Mouse (Mus musculus) megakaryocyte progenitor cell, adult 5-6 weeks (primary cell): Measurements from ENCODE around the gene Uqcr11. TPM values are rescaled to one million over a fixed set of nuclear protein-coding genes. Genes with fewer than 3 reads are reported as not detected.

ENCODE experiments used
- ATAC-seq: replicated peaks from 2 replicates; pipeline ENCODE4 v1.8.0; 2016; ENCODE audit warnings: mild to moderate bottlenecking, moderate TSS enrichment, inconsistent platforms; ENCODE audit not compliant: poor library complexity
- total RNA-seq, 2 experiments: library from RNA; stranded (forward) in 1 of 2; stranded (reverse) in 1 of 2; fragments of 157-497, 149-512 nt in 1 of 2; fragments of 200-1000 nt in 1 of 2; gene quantifications; 2 replicates each; pipeline versions ENCODE4 v1.2.3 to v1.2.4; 2015 to 2017

Uqcr11 gene
- total RNA-seq, 2 experiments from 2014 or later, result 210 to 263 TPM

- ATAC-seq, result no peak
These were observed 28.9 kb downstream of the Uqcr11 start for GRCm38 (mm10) chr10:80377716-80378115.

GRCm38 (mm10) chr10:80376160-80376559, 30.5 kb downstream of the Uqcr11 start:
- ATAC-seq, result peak; percentile 95

- ATAC-seq, result peak; percentile 80
These were observed 32.6 kb downstream of the Uqcr11 start for GRCm38 (mm10) chr10:80374063-80374462.

- ATAC-seq, result no peak
These were observed 33.9 kb downstream of the Uqcr11 start for GRCm38 (mm10) chr10:80372706-80373105.

GRCm38 (mm10) chr10:80371983-80372382, 34.6 kb downstream of the Uqcr11 start:
- ATAC-seq, result no peak

DNA sequence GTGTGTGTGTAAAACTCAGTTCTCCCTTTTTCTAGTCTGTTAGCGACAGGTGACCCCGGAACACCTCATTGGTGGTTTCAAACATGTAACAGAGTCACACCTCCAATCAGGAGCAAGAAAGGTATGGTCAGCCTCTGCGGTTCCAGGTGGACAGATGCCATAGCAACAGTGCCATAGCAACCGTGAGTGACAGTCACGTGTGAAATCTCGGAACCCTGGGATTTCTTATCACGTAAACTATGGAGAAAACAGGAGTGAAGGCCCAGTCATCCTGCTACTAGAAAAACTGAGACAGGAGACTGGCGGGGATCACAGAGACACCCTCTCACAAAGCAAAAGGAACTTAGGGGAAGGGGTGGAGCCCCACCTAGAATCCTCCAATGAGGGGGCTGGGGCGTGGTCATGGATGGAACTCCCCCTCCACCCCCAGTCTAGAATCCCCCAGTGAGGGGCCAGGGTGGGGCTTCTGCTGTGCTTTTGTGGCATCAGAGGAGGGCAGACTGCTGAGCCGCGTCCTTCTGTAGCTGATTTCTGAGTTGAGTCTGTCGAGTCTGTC, 35.1 kb downstream of the Uqcr11 start:
- ATAC-seq, result no peak

- ATAC-seq, result peak; percentile 42
These were observed 36.5 kb downstream of the Uqcr11 start for GRCm38 (mm10) chr10:80369995-80370747.

- ATAC-seq, result peak; percentile 50
These were observed 38.2 kb downstream of the Uqcr11 start for GRCm38 (mm10) chr10:80368392-80368791.

DNA sequence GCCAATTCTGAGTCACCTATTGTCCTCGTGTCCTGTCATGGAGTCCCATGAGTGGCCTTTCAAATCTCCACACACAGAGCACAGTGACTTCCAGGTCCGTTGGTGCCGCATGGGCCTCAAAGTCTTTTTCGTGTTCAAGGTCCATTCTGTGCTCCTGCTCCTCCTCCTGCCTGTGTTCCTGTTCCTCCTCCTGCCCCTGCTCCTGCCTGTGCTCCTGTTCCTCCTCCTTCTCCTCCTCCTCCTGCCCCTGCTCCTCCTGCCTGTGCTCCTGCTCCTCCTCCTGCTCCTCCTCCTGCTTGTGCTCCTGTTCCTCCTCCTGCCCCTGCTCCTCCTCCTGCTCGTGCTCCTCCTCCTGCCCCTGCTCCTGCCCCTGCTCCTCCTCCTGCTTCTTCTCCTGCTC, 38.7 kb downstream of the Uqcr11 start:
- peak; percentile 47; the same call in 1 of the 2 replicates for ATAC-seq

DNA sequence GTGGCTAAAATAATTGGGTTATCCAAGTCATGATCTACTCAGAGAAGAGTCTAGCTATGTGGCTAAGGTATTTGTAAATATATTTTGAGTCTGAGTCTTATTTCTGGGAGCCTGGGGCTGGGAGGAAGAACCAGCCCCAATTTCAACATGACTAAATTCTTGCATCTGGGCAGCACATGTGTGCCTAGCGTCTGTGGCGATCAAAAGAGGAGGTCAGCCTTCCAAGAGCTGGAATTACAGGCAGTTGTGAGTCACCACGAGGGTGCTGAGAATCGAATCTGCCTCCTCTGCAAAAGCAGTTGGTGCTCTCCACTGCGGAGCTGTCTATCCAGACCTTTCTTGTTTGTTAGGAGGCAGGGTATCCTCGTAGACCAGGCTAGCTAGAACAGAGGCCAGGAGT, 40.9 kb downstream of the Uqcr11 start:
- no peak for ATAC-seq

DNA sequence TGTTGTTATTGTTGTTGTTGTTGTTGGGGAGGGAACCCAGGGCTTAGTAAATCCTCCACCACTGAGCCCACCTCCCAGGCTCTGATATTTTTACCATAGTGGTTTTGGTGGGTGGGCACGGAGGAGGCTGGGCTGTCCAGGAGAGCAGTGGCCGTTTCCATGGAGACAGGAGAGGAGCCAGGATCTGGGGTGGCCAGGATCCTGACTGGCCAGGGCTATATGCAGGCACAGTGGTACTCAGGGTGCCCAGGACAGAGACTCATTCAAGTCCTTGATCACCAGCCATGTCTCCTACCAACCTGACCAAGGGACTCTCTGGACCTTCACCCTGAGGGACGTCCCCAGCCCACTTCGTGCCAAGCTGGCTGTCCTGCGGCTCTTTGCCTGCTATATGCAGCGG, 42.9 kb downstream of the Uqcr11 start:
- ATAC-seq, result no peak

DNA sequence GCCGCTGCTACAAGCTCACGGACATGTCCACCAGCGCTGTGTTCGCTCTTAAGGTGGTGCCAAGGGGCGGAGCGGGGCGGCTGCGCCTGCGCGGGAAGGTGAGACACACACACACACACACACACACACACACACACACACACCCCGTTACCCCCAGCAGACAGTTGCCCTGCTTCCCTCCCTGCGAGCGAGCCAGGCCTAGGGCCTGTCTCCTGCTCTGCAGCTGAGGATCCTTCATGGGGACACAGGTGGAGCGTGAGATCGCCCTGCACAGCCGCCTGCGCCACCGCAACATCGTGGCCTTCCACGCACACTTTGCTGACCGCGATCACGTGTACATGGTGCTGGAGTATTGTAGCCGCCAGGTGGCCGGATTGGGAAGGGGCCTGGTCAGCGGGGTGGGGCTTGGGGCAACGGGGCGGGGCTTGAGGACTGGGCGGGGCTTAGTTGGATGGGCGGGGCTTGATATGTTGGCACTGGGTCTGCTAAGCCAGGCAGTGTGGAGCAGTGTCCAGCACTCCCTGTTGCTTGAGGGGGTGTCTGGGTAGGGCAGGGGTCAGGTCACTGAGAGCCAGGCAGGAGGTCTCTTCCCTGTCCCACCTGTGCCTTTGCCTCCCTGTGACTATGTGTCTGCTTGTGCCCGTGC, 48.5 kb downstream of the Uqcr11 start:
- ATAC-seq, result peak; percentile 32

GRCm38 (mm10) chr10:80357336-80357735, 49.3 kb downstream of the Uqcr11 start:
- ATAC-seq, result no peak

GRCm38 (mm10) chr10:80356737-80357136, 49.9 kb downstream of the Uqcr11 start:
- ATAC-seq, result no peak

DNA sequence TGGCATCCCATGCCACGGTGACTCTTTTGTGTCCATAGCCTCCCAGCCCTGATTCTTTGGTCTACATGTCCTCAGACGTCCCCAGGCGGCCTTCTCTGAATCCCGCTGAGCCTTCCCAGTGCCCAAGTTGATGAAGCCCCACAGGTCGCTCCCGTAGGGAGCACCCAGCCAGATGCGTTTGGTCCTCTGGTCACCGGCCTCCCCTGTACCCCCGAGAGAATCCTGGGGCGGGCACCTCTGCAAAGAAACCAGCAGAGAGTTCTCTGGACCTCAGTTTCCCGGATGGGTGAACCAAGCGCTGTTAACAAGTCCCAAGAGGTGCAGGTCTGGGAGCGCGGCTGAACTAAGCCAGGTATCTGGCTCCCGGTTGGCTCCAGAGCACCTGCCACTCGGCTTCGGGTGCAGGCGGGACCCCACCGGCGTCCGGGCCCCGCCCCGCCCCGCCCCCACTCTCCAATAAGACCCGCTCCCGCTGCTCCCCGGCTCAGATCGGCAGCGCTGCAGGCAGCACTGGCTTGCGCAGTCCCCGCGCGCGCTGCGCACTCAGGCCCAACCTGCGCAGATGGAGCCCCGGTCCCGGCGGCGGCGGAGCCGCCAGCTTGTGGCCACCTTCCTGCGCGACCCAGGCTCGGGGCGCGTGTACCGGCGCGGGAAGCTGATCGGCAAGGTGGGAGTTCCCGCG, 50.5 kb downstream of the Uqcr11 start, which contains the start of gene Plk5:
Plk5 (plus strand) TSS at position 459 of the 682 bp plus-strand sequence.
- no peak for ATAC-seq

DNA sequence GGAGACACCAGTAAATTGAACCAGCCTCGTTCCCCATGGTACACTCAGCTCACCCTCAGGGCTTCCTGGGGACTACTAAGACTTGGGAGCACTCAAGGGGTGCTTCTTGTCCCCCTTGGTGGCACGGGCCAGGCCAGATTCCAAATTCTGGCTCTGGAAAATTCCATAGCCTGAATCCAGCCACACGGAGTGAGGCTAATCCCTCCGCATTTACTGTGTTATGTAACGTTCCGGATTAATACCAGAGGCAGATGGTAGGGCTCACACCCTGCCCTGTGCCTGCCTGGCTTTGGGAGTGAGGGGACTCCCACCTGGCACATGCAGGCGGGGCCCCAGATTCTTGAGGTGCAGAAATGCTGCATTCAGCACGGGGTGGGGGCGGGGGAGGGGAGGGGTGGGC, 51.2 kb downstream of the Uqcr11 start:
- ATAC-seq, result no peak

Other genes with a start within 250 kb of the Uqcr11 start
- gene Cirbp, start 240.8 kb downstream of the Uqcr11 start, total RNA-seq (2015), result 16.1 and 18.4 TPM in 2 replicates
- 35.4 and 60.4 TPM in 2 replicates for gene Cirbp, start 240.8 kb downstream of the Uqcr11 start, total RNA-seq (2017)
- gene 1600002K03Rik, start 233.9 kb downstream of the Uqcr11 start, total RNA-seq (2015), result 17.2 and 18.2 TPM in 2 replicates
- 13.4 and 13.5 TPM in 2 replicates for gene 1600002K03Rik, start 233.9 kb downstream of the Uqcr11 start, total RNA-seq (2017)
- gene Efna2, start 227.3 kb downstream of the Uqcr11 start, total RNA-seq (2015), result 0.54 TPM in 1 of 2 replicates, not detected in the other
- 0.37 TPM in 1 of 2 replicates, not detected in the other for gene Efna2, start 227.3 kb downstream of the Uqcr11 start, total RNA-seq (2017)
- 27.6 and 30.9 TPM in 2 replicates for gene Mum1, start 180.4 kb downstream of the Uqcr11 start, total RNA-seq (2015)
- gene Mum1, start 180.4 kb downstream of the Uqcr11 start, total RNA-seq (2017), result 28.9 and 30.0 TPM in 2 replicates
- 138 and 162 TPM in 2 replicates for gene Ndufs7, start 157.7 kb downstream of the Uqcr11 start, total RNA-seq (2015)
- gene Ndufs7, start 157.7 kb downstream of the Uqcr11 start, total RNA-seq (2017), result 106 and 135 TPM in 2 replicates
- gene Gamt, start 145.8 kb downstream of the Uqcr11 start, total RNA-seq (2015), result 3.2 and 3.7 TPM in 2 replicates
- gene Gamt, start 145.8 kb downstream of the Uqcr11 start, total RNA-seq (2017), result 2.5 and 7.4 TPM in 2 replicates
- 55.4 and 61.6 TPM in 2 replicates for gene Dazap1, start 145.3 kb downstream of the Uqcr11 start, total RNA-seq (2015)
- 231 and 302 TPM in 2 replicates for gene Dazap1, start 145.3 kb downstream of the Uqcr11 start, total RNA-seq (2017)
- gene Rps15, start 114.4 kb downstream of the Uqcr11 start, total RNA-seq (2015), result 2,196 and 2,314 TPM in 2 replicates
- 2,623 and 2,987 TPM in 2 replicates for gene Rps15, start 114.4 kb downstream of the Uqcr11 start, total RNA-seq (2017)
- gene Apc2, start 110.9 kb downstream of the Uqcr11 start, total RNA-seq (2015), result not detected in 2 replicates
- 0.03 TPM in 1 of 2 replicates, not detected in the other for gene Apc2, start 110.9 kb downstream of the Uqcr11 start, total RNA-seq (2017)
- gene 2310011J03Rik, start 86.3 kb downstream of the Uqcr11 start, total RNA-seq (2015), result 22.9 and 24.2 TPM in 2 replicates
- 15.7 and 16.8 TPM in 2 replicates for gene 2310011J03Rik, start 86.3 kb downstream of the Uqcr11 start, total RNA-seq (2017)
- 5.3 and 7.0 TPM in 2 replicates for gene Pcsk4, start 77.3 kb downstream of the Uqcr11 start, total RNA-seq (2015)
- gene Pcsk4, start 77.3 kb downstream of the Uqcr11 start, total RNA-seq (2017), result 0.67 and 1.8 TPM in 2 replicates
- 2.7 and 3.8 TPM in 2 replicates for gene Reep6, start 76.9 kb downstream of the Uqcr11 start, total RNA-seq (2015)
- 1.2 and 1.5 TPM in 2 replicates for gene Reep6, start 76.9 kb downstream of the Uqcr11 start, total RNA-seq (2017)
- 0.15 and 0.25 TPM in 2 replicates for gene Adamtsl5, start 58.4 kb downstream of the Uqcr11 start, total RNA-seq (2015)
- gene Adamtsl5, start 58.4 kb downstream of the Uqcr11 start, total RNA-seq (2017), result 0.20 and 0.46 TPM in 2 replicates
- not detected in 2 replicates for gene Plk5, start 50.4 kb downstream of the Uqcr11 start, total RNA-seq (2015)
- not detected in 2 replicates for gene Plk5, start 50.4 kb downstream of the Uqcr11 start, total RNA-seq (2017)
- gene Mex3d, start 19.2 kb downstream of the Uqcr11 start, total RNA-seq (2015), result 1.9 and 4.3 TPM in 2 replicates
- 2.7 and 7.9 TPM in 2 replicates for gene Mex3d, start 19.2 kb downstream of the Uqcr11 start, total RNA-seq (2017)
- 91.1 and 96.6 TPM in 2 replicates for gene Mbd3, start 7.3 kb downstream of the Uqcr11 start, total RNA-seq (2015)
- 82.8 and 90.8 TPM in 2 replicates for gene Mbd3, start 7.3 kb downstream of the Uqcr11 start, total RNA-seq (2017)
- 29.9 and 35.3 TPM in 2 replicates for gene Tcf3, start 26.8 kb upstream of the Uqcr11 start, total RNA-seq (2015)
- gene Tcf3, start 26.8 kb upstream of the Uqcr11 start, total RNA-seq (2017), result 33.5 and 51.0 TPM in 2 replicates
- not detected in 2 replicates for gene Onecut3, start 88.0 kb upstream of the Uqcr11 start, total RNA-seq (2015)
- gene Onecut3, start 88.0 kb upstream of the Uqcr11 start, total RNA-seq (2017), result not detected in 2 replicates
- gene Atp8b3, start 132.3 kb upstream of the Uqcr11 start, total RNA-seq (2015), result not detected in 2 replicates
- not detected in 2 replicates for gene Atp8b3, start 132.3 kb upstream of the Uqcr11 start, total RNA-seq (2017)
- gene Rexo1, start 154.7 kb upstream of the Uqcr11 start, total RNA-seq (2015), result 34.1 and 35.2 TPM in 2 replicates
- 17.1 and 19.2 TPM in 2 replicates for gene Rexo1, start 154.7 kb upstream of the Uqcr11 start, total RNA-seq (2017)
- 5.3 and 5.4 TPM in 2 replicates for gene Klf16, start 170.5 kb upstream of the Uqcr11 start, total RNA-seq (2015)
- gene Klf16, start 170.5 kb upstream of the Uqcr11 start, total RNA-seq (2017), result 4.3 and 6.0 TPM in 2 replicates
- gene Abhd17a, start 183.5 kb upstream of the Uqcr11 start, total RNA-seq (2015), result 59.7 and 79.8 TPM in 2 replicates
- 20.5 and 29.4 TPM in 2 replicates for gene Abhd17a, start 183.5 kb upstream of the Uqcr11 start, total RNA-seq (2017)
- gene Scamp4, start 196.0 kb upstream of the Uqcr11 start, total RNA-seq (2015), result 25.9 and 27.2 TPM in 2 replicates
- gene Scamp4, start 196.0 kb upstream of the Uqcr11 start, total RNA-seq (2017), result 11.2 and 15.9 TPM in 2 replicates
- 0.57 and 0.81 TPM in 2 replicates for gene Adat3, start 196.1 kb upstream of the Uqcr11 start, total RNA-seq (2015)
- 0.08 TPM in 1 of 2 replicates, not detected in the other for gene Adat3, start 196.1 kb upstream of the Uqcr11 start, total RNA-seq (2017)
- 0.17 and 0.57 TPM in 2 replicates for gene Gm49322, start 199.2 kb upstream of the Uqcr11 start, total RNA-seq (2015)
- 0.61 TPM in 1 of 2 replicates, not detected in the other for gene Gm49322, start 199.2 kb upstream of the Uqcr11 start, total RNA-seq (2017)
- gene Csnk1g2, start 216.0 kb upstream of the Uqcr11 start, total RNA-seq (2015), result 39.1 and 43.1 TPM in 2 replicates
- 127 and 171 TPM in 2 replicates for gene Csnk1g2, start 216.0 kb upstream of the Uqcr11 start, total RNA-seq (2017)